Mouse (Mus musculus) E14TG2a.4 (cell line): ENCODE measurements at regions not wholly inside any gene's neighbourhood (a gene's known extent, or its start where the extent isn't known, plus 50 kb on each side); places are given as distances from the start of the nearest gene placed in this dataset.
A peak's percentile ranks its signal among the peaks of the same experiment; 100 is the strongest.
"Not testable (repeated sequence)": the region's sequence is repeated elsewhere in the genome, so short reads cannot be mapped to it uniquely, and the experiment has no call there.

Experiments used
- H3K27me3 ChIP-seq: 2 replicates; pipeline ENCODE4 v1.6.1; 2014; ENCODE audit warnings: low read length, control low read depth; ENCODE audit not compliant: insufficient read depth
- H3K36me3 ChIP-seq: 2 replicates; pipeline ENCODE4 v1.6.1; 2014; ENCODE audit warnings: low read length, control low read depth; ENCODE audit not compliant: insufficient read depth
- H3K4me1 ChIP-seq: replicated peaks from 2 replicates; pipeline ENCODE4 v1.6.1; 2014; ENCODE audit warnings: low read depth, low read length, control low read depth
- H3K4me3 ChIP-seq: replicated peaks from 2 replicates; pipeline ENCODE4 v1.5.1; 2014; ENCODE audit warnings: mild to moderate bottlenecking, low read length
- H3K9me3 ChIP-seq: 2 replicates; pipeline ENCODE4 v1.6.1; 2014; ENCODE audit warnings: low read length, control low read depth
- CTCF ChIP-seq: conservative IDR thresholded peaks from 2 replicates; pipeline ENCODE4 v1.5.1; 2014; ENCODE audit warnings: low read length
- NANOG ChIP-seq: IDR thresholded peaks from 2 replicates; pipeline ENCODE4 v1.6.1; 2014; ENCODE audit warnings: borderline replicate concordance, low read length, mixed read lengths
- POU5F1 ChIP-seq: IDR thresholded peaks from 2 replicates; pipeline ENCODE4 v1.6.1; 2014; ENCODE audit warnings: low read length, borderline replicate concordance

DNA sequence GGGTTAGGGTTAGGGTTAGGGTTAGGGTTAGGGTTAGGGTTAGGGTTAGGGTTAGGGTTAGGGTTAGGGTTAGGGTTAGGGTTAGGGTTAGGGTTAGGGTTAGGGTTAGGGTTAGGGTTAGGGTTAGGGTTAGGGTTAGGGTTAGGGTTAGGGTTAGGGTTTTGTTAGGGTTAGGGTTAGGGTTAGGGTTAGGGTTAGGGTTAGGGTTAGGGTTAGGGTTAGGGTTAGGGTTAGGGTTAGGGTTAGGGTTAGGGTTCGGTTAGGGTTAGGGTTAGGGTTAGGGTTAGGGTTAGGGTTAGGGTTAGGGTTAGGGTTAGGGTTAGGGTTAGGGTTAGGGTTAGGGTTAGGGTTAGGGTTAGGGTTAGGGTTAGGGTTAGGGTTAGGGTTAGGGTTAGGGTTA, 124.7 kb upstream of the Fgf14 start:
- not testable (repeated sequence) for H3K27me3 ChIP-seq, H3K36me3 ChIP-seq, H3K4me3 ChIP-seq, H3K4me1 ChIP-seq
- peaks cover 25% of the 10 kb centered on the region for H3K9me3 ChIP-seq

DNA sequence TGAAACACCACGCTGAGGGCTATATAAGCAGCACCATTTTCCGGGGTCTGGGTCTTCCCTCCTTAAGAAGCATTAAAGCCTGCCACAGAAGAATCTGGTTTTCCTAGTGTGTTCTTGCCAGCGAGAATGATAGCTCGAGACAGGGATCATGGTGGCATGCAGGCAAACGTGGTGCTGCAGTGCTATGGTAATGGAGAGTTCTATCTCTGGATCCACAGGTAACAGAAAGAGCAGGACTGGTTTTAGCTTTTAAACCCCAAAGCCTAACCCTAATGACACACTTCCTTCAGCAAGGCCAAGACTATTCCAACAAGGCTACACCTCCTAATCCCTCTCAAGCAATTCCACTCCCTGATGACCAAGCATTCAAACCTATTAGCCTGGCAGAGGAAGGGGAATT, 123.5 kb upstream of the Fgf14 start:
- Histone ChIP-seq H3K4me3 (no peak overlapping the region), H3K9me3 (peaks cover 25% of the 10 kb centered on the region), H3K36me3 (no peaks in the 10 kb centered on the region), H3K4me1 (no peaks in the 10 kb centered on the region), H3K27me3 (no peaks in the 10 kb centered on the region)
- TF ChIP-seq POU5F1, result no peak
- no peak for TF ChIP-seq CTCF
- no peak for TF ChIP-seq NANOG

DNA sequence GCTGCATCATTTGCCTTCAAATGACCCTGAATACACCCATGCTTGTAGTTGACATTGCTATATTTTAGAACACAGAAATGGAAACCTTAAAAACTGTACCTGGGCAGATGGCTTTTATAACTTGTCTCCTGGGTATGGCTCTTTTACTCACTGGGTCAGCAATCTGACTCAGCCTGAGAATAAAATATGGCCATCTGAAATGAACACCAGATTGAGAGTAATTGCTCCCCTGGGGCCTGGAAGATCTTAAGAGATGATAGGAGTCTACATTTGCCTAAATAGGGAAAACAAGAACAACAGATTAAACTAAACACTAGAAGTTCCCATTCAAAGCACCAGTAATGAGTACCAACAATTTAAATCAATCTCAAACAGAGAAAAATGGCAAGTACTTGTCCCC, 98.5 kb upstream of the Fgf14 start:
- H3K9me3 ChIP-seq, result peaks cover 21% of the 10 kb centered on the region
- no peak overlapping the region for H3K4me3 ChIP-seq
- H3K4me1 ChIP-seq, result no peaks in the 10 kb centered on the region
- H3K27me3 ChIP-seq, result no peaks in the 10 kb centered on the region
- H3K36me3 ChIP-seq, result no peaks in the 10 kb centered on the region
- no peak for TF ChIP-seq NANOG
- TF ChIP-seq CTCF, result no peak
- TF ChIP-seq POU5F1, result no peak

DNA sequence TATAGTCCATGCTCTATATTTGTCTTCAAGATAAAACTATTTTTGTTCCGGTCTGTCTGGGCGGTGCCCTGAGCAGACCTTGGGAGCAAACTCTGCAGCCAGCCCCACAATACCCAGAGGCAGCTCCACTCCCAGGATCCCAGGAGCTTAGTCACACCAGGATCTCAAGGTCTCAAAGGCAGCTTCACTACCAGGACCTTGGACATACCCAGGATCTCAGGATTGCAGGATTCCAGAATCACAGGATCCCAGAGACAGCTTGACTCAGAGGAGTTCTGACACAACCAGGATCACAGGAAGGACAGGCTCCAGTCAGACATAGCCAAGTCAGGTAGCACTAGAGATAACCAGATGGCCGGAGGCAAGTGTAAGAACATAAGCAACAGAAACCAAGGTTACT, 91.1 kb upstream of the Fgf14 start:
- Histone ChIP-seq H3K4me3 (no peak overlapping the region), H3K4me1 (no peaks in the 10 kb centered on the region), H3K36me3 (no peaks in the 10 kb centered on the region), H3K9me3 (peaks cover 4% of the 10 kb centered on the region; the same call in 1 of the 2 replicates), H3K27me3 (no peaks in the 10 kb centered on the region)
- TF ChIP-seq NANOG (no peak), CTCF (no peak), POU5F1 (no peak)

DNA sequence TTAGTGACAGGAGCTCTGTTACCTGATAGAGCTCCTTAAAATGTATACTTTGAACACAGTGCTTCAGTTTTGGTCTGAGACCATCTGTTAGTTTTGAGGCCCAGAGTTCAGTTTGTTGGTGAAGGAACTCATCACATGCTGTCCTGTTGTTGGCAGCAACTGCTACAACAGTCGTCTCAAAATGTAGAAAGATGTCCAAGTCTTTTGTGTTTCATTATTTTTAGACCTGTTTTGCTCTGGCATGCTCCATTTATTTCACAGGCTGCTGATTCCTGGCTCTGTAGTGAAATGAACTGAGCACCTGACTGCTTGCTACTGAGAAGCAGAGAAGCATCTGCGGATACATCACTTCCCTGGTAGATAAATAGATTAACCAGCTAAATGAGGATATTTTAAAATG, 90.3 kb upstream of the Fgf14 start:
- H3K9me3 ChIP-seq, result peaks cover 4% of the 10 kb centered on the region; the same call in 1 of the 2 replicates
- H3K4me3 ChIP-seq, result no peak overlapping the region

DNA sequence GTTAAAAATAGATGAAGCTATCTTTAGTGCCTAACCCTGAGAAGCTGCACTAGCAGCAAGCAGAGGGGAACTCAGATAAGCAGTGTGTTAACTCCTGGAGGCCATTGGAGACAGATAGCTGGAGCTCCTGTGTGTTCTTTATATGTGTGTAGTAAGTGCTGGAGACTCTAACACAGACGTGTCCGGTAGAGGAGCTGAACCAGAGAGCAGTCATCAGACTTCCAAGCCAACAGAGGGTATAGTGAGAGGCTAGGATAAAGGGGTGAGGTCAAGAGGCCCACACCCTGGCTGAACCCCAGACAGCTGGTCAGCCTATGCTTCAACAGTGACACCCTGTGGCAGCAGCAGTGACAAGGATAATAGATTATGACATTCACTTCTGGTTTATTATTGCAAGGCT, 65.6 kb upstream of the Fgf14 start:
- Histone ChIP-seq H3K4me1 (no peaks in the 10 kb centered on the region), H3K27me3 (no peaks in the 10 kb centered on the region), H3K9me3 (no peaks in the 10 kb centered on the region), H3K36me3 (no peaks in the 10 kb centered on the region), H3K4me3 (no peak overlapping the region)
- TF ChIP-seq CTCF (0 out of 2 replicates have a peak, but pooled peaks have one; percentile 3), NANOG (no peak)

More for the DNA sequence above, 90.3 kb upstream of the Fgf14 start:
- H3K27me3 ChIP-seq, result no peaks in the 10 kb centered on the region
- TF ChIP-seq CTCF (no peak), POU5F1 (no peak), NANOG (no peak)
- no peaks in the 10 kb centered on the region for H3K36me3 ChIP-seq
- H3K4me1 ChIP-seq, result no peaks in the 10 kb centered on the region
